Mouse (Mus musculus): ENCODE results near the gene Bcas3.

Bcas3 gene

GRCm38 (mm10) chr11:85835001-85835752 lies 482.2 kb downstream of the Bcas3 start:
- DNase-seq, result no peak

GRCm38 (mm10) chr11:85835753-85836522 lies 483.0 kb downstream of the Bcas3 start:
- DNase-seq, result no peak

- no peak for DNase-seq
Measured at GRCm38 (mm10) chr11:85836523-85837290, 483.7 kb downstream of the Bcas3 start.

GRCm38 (mm10) chr11:85837291-85837647 lies 484.3 kb downstream of the Bcas3 start:
- DNase-seq, result no peak

GRCm38 (mm10) chr11:85837648-85838423 lies 484.9 kb downstream of the Bcas3 start:
- no peak for DNase-seq

GRCm38 (mm10) chr11:85838424-85839257 lies 485.7 kb downstream of the Bcas3 start:
- DNase-seq, result no peak

- DNase-seq, result no peak
Measured at GRCm38 (mm10) chr11:85839258-85840030, 486.5 kb downstream of the Bcas3 start.

- no peak for DNase-seq
Measured at GRCm38 (mm10) chr11:85840031-85840802, 487.2 kb downstream of the Bcas3 start.

- no peak for DNase-seq
Measured at GRCm38 (mm10) chr11:85840803-85841145, 487.8 kb downstream of the Bcas3 start.

- no peak for DNase-seq
Measured at GRCm38 (mm10) chr11:85841211-85841681, 488.3 kb downstream of the Bcas3 start.

- no peak for DNase-seq
Measured at GRCm38 (mm10) chr11:85841980-85842379, 489.0 kb downstream of the Bcas3 start.

- no peak for DNase-seq
Measured at GRCm38 (mm10) chr11:85842596-85843346, 489.8 kb downstream of the Bcas3 start.

GRCm38 (mm10) chr11:85843347-85843692 lies 490.4 kb downstream of the Bcas3 start:
- DNase-seq, result peak; percentile 83

- DNase-seq, result peak; percentile 93
Measured at GRCm38 (mm10) chr11:85844144-85844965, 491.4 kb downstream of the Bcas3 start.

GRCm38 (mm10) chr11:85844971-85845370 lies 492.0 kb downstream of the Bcas3 start:
- DNase-seq, result no peak

- DNase-seq, result peak; percentile 84
Measured at GRCm38 (mm10) chr11:85845921-85846320, 493.0 kb downstream of the Bcas3 start.

- peak; percentile 87 for DNase-seq
Measured at GRCm38 (mm10) chr11:85846509-85846908, 493.5 kb downstream of the Bcas3 start.

- DNase-seq, result peak; percentile 80
Measured at GRCm38 (mm10) chr11:85849037-85849436, 496.1 kb downstream of the Bcas3 start.

All from lung, postnatal 36 days (tissue).